Mouse (Mus musculus): ENCODE results near the gene Ptbp1. TPM values are rescaled to one million over a fixed set of nuclear protein-coding genes. Genes with fewer than 3 reads are reported as not detected.

Ptbp1 gene
- polyA plus RNA-seq, 1 experiment from 2014 or later: 215 TPM

- Histone ChIP-seq H3K4me2 (ENCODE audit: low read depth) (no peak overlapping the region), H3K4me1 (ENCODE audit: control insufficient read depth, insufficient read depth, low read length) (no peaks in the 10 kb centered on the region), H3K4me3 (ENCODE audit: low read depth, low read length) (no peak overlapping the region), H3K36me3 (ENCODE audit: control insufficient read depth, insufficient read depth, low read length) (peaks cover 13% of the 10 kb centered on the region), H3K9ac (ENCODE audit: low read length) (no peak overlapping the region), H3K27me3 (ENCODE audit: control insufficient read depth, insufficient read depth, low read length) (no peaks in the 10 kb centered on the region), H3K9me3 (ENCODE audit: control insufficient read depth, low read length) (no peaks in the 10 kb centered on the region), H3K27ac (ENCODE audit: low read depth, low read length) (no peak overlapping the region)
- ATAC-seq (ENCODE audit: insufficient read depth, low FRiP score, low TSS enrichment) (no peak), DNase-seq (ENCODE audit: low spot score) (no peak)
- WGBS: 90% methylated on average over 12 of the region's 12 CpGs
Observed at GRCm38 (mm10) chr10:79815671-79816494, 38.3 kb upstream of the Ptbp1 start.

- Histone ChIP-seq H3K9ac (ENCODE audit: low read length) (no peak overlapping the region), H3K36me3 (ENCODE audit: control insufficient read depth, insufficient read depth, low read length) (peaks cover 13% of the 10 kb centered on the region), H3K9me3 (ENCODE audit: control insufficient read depth, low read length) (no peaks in the 10 kb centered on the region), H3K4me2 (ENCODE audit: low read depth) (no peak overlapping the region), H3K4me1 (ENCODE audit: control insufficient read depth, insufficient read depth, low read length) (0 out of 2 replicates have a peak, but pooled peaks cover 3% of the 10 kb centered on the region), H3K27me3 (ENCODE audit: control insufficient read depth, insufficient read depth, low read length) (no peaks in the 10 kb centered on the region), H3K4me3 (ENCODE audit: low read depth, low read length) (no peak overlapping the region), H3K27ac (ENCODE audit: low read depth, low read length) (no peak overlapping the region)
- 75% methylated on average over 2 of the region's 2 CpGs for WGBS
- DNase-seq (ENCODE audit: low spot score) (no peak), ATAC-seq (ENCODE audit: insufficient read depth, low FRiP score, low TSS enrichment) (no peak)
Observed at GRCm38 (mm10) chr10:79817111-79817510, 37.1 kb upstream of the Ptbp1 start.

DNA sequence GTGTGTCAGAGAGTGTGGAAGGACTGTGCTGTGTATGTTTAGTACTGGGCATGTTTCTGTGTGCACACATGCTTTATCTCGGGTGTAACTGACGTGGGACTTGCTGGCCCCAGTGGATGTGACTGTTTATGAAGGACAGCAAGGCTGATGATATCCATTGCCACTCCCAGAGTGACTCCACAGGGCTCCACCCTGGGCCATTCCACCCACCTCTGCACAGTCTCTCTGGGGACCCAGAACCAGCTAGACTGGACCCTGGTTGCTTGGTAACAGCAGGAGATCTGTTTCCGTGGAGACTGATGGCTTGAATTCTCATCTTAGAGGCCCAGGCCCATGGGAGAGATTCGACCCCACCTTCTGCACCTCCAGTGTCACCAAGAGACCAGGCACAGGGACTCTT, 36.0 kb upstream of the Ptbp1 start:
- Histone ChIP-seq H3K27me3 (ENCODE audit: control insufficient read depth, insufficient read depth, low read length) (no peaks in the 10 kb centered on the region), H3K9me3 (ENCODE audit: control insufficient read depth, low read length) (no peaks in the 10 kb centered on the region), H3K27ac (ENCODE audit: low read depth, low read length) (no peak overlapping the region), H3K4me1 (ENCODE audit: control insufficient read depth, insufficient read depth, low read length) (peaks cover 5% of the 10 kb centered on the region; the same call in 1 of the 2 replicates), H3K4me3 (ENCODE audit: low read depth, low read length) (no peak overlapping the region), H3K36me3 (ENCODE audit: control insufficient read depth, insufficient read depth, low read length) (peaks cover 13% of the 10 kb centered on the region), H3K9ac (ENCODE audit: low read length) (no peak overlapping the region), H3K4me2 (ENCODE audit: low read depth) (no peak overlapping the region)
- WGBS: 74% methylated on average over 4 of the region's 4 CpGs
- ATAC-seq (ENCODE audit: insufficient read depth, low FRiP score, low TSS enrichment) (no peak), DNase-seq (ENCODE audit: low spot score) (no peak)

- DNase-seq (ENCODE audit: low spot score) (no peak), ATAC-seq (ENCODE audit: insufficient read depth, low FRiP score, low TSS enrichment) (no peak; the same call in 1 of the 2 replicates)
- Histone ChIP-seq H3K4me2 (ENCODE audit: low read depth) (no peak overlapping the region), H3K27ac (ENCODE audit: low read depth, low read length) (no peak overlapping the region), H3K27me3 (ENCODE audit: control insufficient read depth, insufficient read depth, low read length) (no peaks in the 10 kb centered on the region), H3K36me3 (ENCODE audit: control insufficient read depth, insufficient read depth, low read length) (peaks cover 13% of the 10 kb centered on the region), H3K9me3 (ENCODE audit: control insufficient read depth, low read length) (no peaks in the 10 kb centered on the region), H3K4me1 (ENCODE audit: control insufficient read depth, insufficient read depth, low read length) (peaks cover 5% of the 10 kb centered on the region; the same call in 1 of the 2 replicates), H3K9ac (ENCODE audit: low read length) (no peak overlapping the region), H3K4me3 (ENCODE audit: low read depth, low read length) (no peak overlapping the region)
- WGBS: 91% methylated on average over 17 of the region's 17 CpGs
Observed at GRCm38 (mm10) chr10:79819606-79820005, 34.6 kb upstream of the Ptbp1 start.

GRCm38 (mm10) chr10:79820277-79820676, 34.0 kb upstream of the Ptbp1 start:
- DNase-seq (ENCODE audit: low spot score): no peak
- H3K4me3 ChIP-seq (ENCODE audit: low read depth, low read length): no peak overlapping the region
- no peaks in the 10 kb centered on the region for H3K27me3 ChIP-seq (ENCODE audit: control insufficient read depth, insufficient read depth, low read length)
- no peak for ATAC-seq (ENCODE audit: insufficient read depth, low FRiP score, low TSS enrichment)
- WGBS: 84% methylated on average over 8 of the region's 8 CpGs
- H3K36me3 ChIP-seq (ENCODE audit: control insufficient read depth, insufficient read depth, low read length): peaks cover 11% of the 10 kb centered on the region
- H3K4me2 ChIP-seq (ENCODE audit: low read depth): no peak overlapping the region
- no peak overlapping the region for H3K27ac ChIP-seq (ENCODE audit: low read depth, low read length)
- H3K9me3 ChIP-seq (ENCODE audit: control insufficient read depth, low read length): no peaks in the 10 kb centered on the region
- peaks cover 5% of the 10 kb centered on the region; the same call in 1 of the 2 replicates for H3K4me1 ChIP-seq (ENCODE audit: control insufficient read depth, insufficient read depth, low read length)
- no peak overlapping the region for H3K9ac ChIP-seq (ENCODE audit: low read length)

DNA sequence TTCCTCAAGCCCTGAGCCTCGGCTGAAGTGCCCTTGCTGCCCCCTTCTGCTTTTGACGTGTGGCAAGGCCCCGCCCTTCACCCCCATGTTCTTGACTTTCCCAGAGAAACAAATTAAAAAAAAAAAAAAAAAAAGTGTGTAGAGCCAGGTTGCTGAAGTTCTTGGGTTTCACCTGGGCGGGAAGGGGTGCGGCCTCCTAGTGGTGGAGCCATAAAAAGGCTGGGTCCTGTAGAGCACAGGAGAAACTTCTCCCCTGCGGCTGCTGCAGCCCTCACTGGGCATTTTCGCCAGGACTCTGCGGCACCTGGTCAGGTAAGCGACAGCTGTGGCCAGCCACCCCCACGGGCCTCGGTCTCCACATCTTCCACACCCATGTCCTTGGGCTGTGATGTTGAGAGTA, 33.4 kb upstream of the Ptbp1 start, which contains the start of gene Misp:
TSS of gene Misp (plus strand) at position 208 of the 400 bp plus-strand sequence.
- Histone ChIP-seq H3K4me1 (ENCODE audit: control insufficient read depth, insufficient read depth, low read length) (peaks cover 5% of the 10 kb centered on the region; the same call in 1 of the 2 replicates), H3K27ac (ENCODE audit: low read depth, low read length) (no peak within 1 kb of the TSS), H3K9ac (ENCODE audit: low read length) (no peak within 1 kb of the TSS), H3K9me3 (ENCODE audit: control insufficient read depth, low read length) (no peaks in the 10 kb centered on the region), H3K27me3 (ENCODE audit: control insufficient read depth, insufficient read depth, low read length) (no peaks in the 10 kb centered on the region), H3K4me3 (ENCODE audit: low read depth, low read length) (no peak within 1 kb of the TSS), H3K4me2 (ENCODE audit: low read depth) (no peak within 1 kb of the TSS), H3K36me3 (ENCODE audit: control insufficient read depth, insufficient read depth, low read length) (peaks cover 11% of the 10 kb centered on the region; the same call in 1 of the 2 replicates)
- WGBS: 74% methylated on average over 11 of the region's 11 CpGs
- DNase-seq (ENCODE audit: low spot score) (no peak), ATAC-seq (ENCODE audit: insufficient read depth, low FRiP score, low TSS enrichment) (no peak)

GRCm38 (mm10) chr10:79821731-79822130, 32.5 kb upstream of the Ptbp1 start:
- Histone ChIP-seq H3K36me3 (ENCODE audit: control insufficient read depth, insufficient read depth, low read length) (peaks cover 8% of the 10 kb centered on the region; the same call in 1 of the 2 replicates), H3K4me3 (ENCODE audit: low read depth, low read length) (no peak overlapping the region), H3K4me1 (ENCODE audit: control insufficient read depth, insufficient read depth, low read length) (peaks cover 5% of the 10 kb centered on the region; the same call in 1 of the 2 replicates), H3K27me3 (ENCODE audit: control insufficient read depth, insufficient read depth, low read length) (no peaks in the 10 kb centered on the region), H3K9me3 (ENCODE audit: control insufficient read depth, low read length) (no peaks in the 10 kb centered on the region), H3K27ac (ENCODE audit: low read depth, low read length) (no peak overlapping the region), H3K9ac (ENCODE audit: low read length) (no peak overlapping the region), H3K4me2 (ENCODE audit: low read depth) (no peak overlapping the region)
- no peak for ATAC-seq (ENCODE audit: insufficient read depth, low FRiP score, low TSS enrichment)
- 90% methylated on average over 12 of the region's 12 CpGs for WGBS
- DNase-seq (ENCODE audit: low spot score): no peak

DNA sequence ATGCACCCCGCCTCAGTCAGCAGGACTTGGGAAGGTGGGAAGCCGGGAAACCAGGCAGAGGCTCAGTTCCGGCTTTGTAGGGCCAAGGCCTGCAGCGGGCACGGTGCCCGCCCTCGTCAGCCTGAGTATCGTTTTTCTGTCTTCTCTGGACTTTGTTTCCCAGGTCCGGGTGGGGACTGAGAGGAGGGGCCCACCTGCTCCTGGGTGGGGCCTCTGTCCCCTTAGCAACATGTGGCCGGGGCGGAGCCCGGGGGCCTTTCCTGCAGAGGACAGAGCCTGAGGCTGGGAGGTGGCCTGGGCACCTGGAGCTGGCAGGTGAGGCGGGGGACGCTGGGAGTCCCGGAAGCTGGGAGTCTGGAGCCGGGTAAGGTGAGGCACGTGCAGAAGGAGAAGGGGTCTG, 31.9 kb upstream of the Ptbp1 start:
- no peaks in the 10 kb centered on the region for H3K9me3 ChIP-seq (ENCODE audit: control insufficient read depth, low read length)
- H3K36me3 ChIP-seq (ENCODE audit: control insufficient read depth, insufficient read depth, low read length): peaks cover 8% of the 10 kb centered on the region; the same call in 1 of the 2 replicates
- peaks cover 5% of the 10 kb centered on the region; the same call in 1 of the 2 replicates for H3K4me1 ChIP-seq (ENCODE audit: control insufficient read depth, insufficient read depth, low read length)
- 0 out of 2 replicates have a peak overlapping the region, but pooled peaks have one; percentile 20 for H3K27ac ChIP-seq (ENCODE audit: low read depth, low read length)
- no peak overlapping the region for H3K4me3 ChIP-seq (ENCODE audit: low read depth, low read length)
- no peak overlapping the region for H3K4me2 ChIP-seq (ENCODE audit: low read depth)
- no peaks in the 10 kb centered on the region for H3K27me3 ChIP-seq (ENCODE audit: control insufficient read depth, insufficient read depth, low read length)
- DNase-seq (ENCODE audit: low spot score) (no peak), ATAC-seq (ENCODE audit: insufficient read depth, low FRiP score, low TSS enrichment) (no peak)
- whole genome bisulfite sequencing: 43% methylated on average over 16 of the region's 17 CpGs
- no peak overlapping the region for H3K9ac ChIP-seq (ENCODE audit: low read length)
